Mouse (Mus musculus): ENCODE measurements around the gene Dscaml1. TPM values are rescaled to one million over a fixed set of nuclear protein-coding genes. Genes with fewer than 3 reads are reported as not detected.

Dscaml1 gene
- polyA plus RNA-seq, 1 experiment: not detected

- TF ChIP-seq POLR2A (IDR thresholded peaks at IDR 0.05; ENCODE audit: low read depth, low read length): no peak
- no peak for TF ChIP-seq CTCF (IDR thresholded peaks at IDR 0.05; ENCODE audit: borderline replicate concordance, insufficient read depth, low read length)
- Histone ChIP-seq H3K4me1 (ENCODE audit: control insufficient read depth, insufficient read depth, low read length) (no peaks in the 10 kb centered on the region), H3K27ac (ENCODE audit: insufficient read depth, low read length) (no peak overlapping the region), H3K4me3 (ENCODE audit: insufficient read depth, low read length) (no peak overlapping the region)
Measured at GRCm38 (mm10) chr9:45651810-45652177, 225.4 kb downstream of the Dscaml1 start.

- peaks cover 6% of the 10 kb centered on the region; the same call in 1 of the 2 replicates for H3K4me1 ChIP-seq (ENCODE audit: control insufficient read depth, insufficient read depth, low read length)
- H3K27ac ChIP-seq (ENCODE audit: insufficient read depth, low read length): no peak overlapping the region
- TF ChIP-seq POLR2A (IDR thresholded peaks at IDR 0.05; ENCODE audit: low read depth, low read length): no peak
- TF ChIP-seq CTCF (IDR thresholded peaks at IDR 0.05; ENCODE audit: borderline replicate concordance, insufficient read depth, low read length): no peak
- H3K4me3 ChIP-seq (ENCODE audit: insufficient read depth, low read length): no peak overlapping the region
Measured at GRCm38 (mm10) chr9:45657172-45658062, 231.0 kb downstream of the Dscaml1 start.

- TF ChIP-seq CTCF (IDR thresholded peaks at IDR 0.05; ENCODE audit: borderline replicate concordance, insufficient read depth, low read length) (no peak), POLR2A (IDR thresholded peaks at IDR 0.05; ENCODE audit: low read depth, low read length) (no peak)
- H3K4me1 ChIP-seq (ENCODE audit: control insufficient read depth, insufficient read depth, low read length): peaks cover 6% of the 10 kb centered on the region; the same call in 1 of the 2 replicates
- no peak overlapping the region for H3K4me3 ChIP-seq (ENCODE audit: insufficient read depth, low read length)
Measured at GRCm38 (mm10) chr9:45660191-45660590, 233.8 kb downstream of the Dscaml1 start.

GRCm38 (mm10) chr9:45662471-45662870 lies 236.0 kb downstream of the Dscaml1 start:
- peaks cover 6% of the 10 kb centered on the region; the same call in 1 of the 2 replicates for H3K4me1 ChIP-seq (ENCODE audit: control insufficient read depth, insufficient read depth, low read length)
- no peak overlapping the region for H3K27ac ChIP-seq (ENCODE audit: insufficient read depth, low read length)
- H3K4me3 ChIP-seq (ENCODE audit: insufficient read depth, low read length): no peak overlapping the region
- TF ChIP-seq CTCF (IDR thresholded peaks at IDR 0.05; ENCODE audit: borderline replicate concordance, insufficient read depth, low read length): no peak
- no peak for TF ChIP-seq POLR2A (IDR thresholded peaks at IDR 0.05; ENCODE audit: low read depth, low read length)

More at GRCm38 (mm10) chr9:45660191-45660590, 233.8 kb downstream of the Dscaml1 start:
- H3K27ac ChIP-seq (ENCODE audit: insufficient read depth, low read length): no peak overlapping the region

- Histone ChIP-seq H3K4me1 (ENCODE audit: control insufficient read depth, insufficient read depth, low read length) (peaks cover 6% of the 10 kb centered on the region; the same call in 1 of the 2 replicates), H3K27ac (ENCODE audit: insufficient read depth, low read length) (no peak overlapping the region), H3K4me3 (ENCODE audit: insufficient read depth, low read length) (no peak overlapping the region)
- TF ChIP-seq CTCF (IDR thresholded peaks at IDR 0.05; ENCODE audit: borderline replicate concordance, insufficient read depth, low read length) (no peak), POLR2A (IDR thresholded peaks at IDR 0.05; ENCODE audit: low read depth, low read length) (no peak)
Measured at GRCm38 (mm10) chr9:45663386-45664315, 237.2 kb downstream of the Dscaml1 start.

- Histone ChIP-seq H3K4me1 (ENCODE audit: control insufficient read depth, insufficient read depth, low read length) (peaks cover 6% of the 10 kb centered on the region; the same call in 1 of the 2 replicates), H3K4me3 (ENCODE audit: insufficient read depth, low read length) (no peak overlapping the region), H3K27ac (ENCODE audit: insufficient read depth, low read length) (no peak overlapping the region)
- TF ChIP-seq CTCF (IDR thresholded peaks at IDR 0.05; ENCODE audit: borderline replicate concordance, insufficient read depth, low read length): no peak
- TF ChIP-seq POLR2A (IDR thresholded peaks at IDR 0.05; ENCODE audit: low read depth, low read length): no peak
Measured at GRCm38 (mm10) chr9:45664326-45664725, 237.9 kb downstream of the Dscaml1 start.

- Histone ChIP-seq H3K4me3 (ENCODE audit: insufficient read depth, low read length) (no peak overlapping the region), H3K4me1 (ENCODE audit: control insufficient read depth, insufficient read depth, low read length) (peaks cover 4% of the 10 kb centered on the region; the same call in 1 of the 2 replicates), H3K27ac (ENCODE audit: insufficient read depth, low read length) (no peak overlapping the region)
- TF ChIP-seq POLR2A (IDR thresholded peaks at IDR 0.05; ENCODE audit: low read depth, low read length) (no peak), CTCF (IDR thresholded peaks at IDR 0.05; ENCODE audit: borderline replicate concordance, insufficient read depth, low read length) (no peak)
Measured at GRCm38 (mm10) chr9:45664871-45665394, 238.5 kb downstream of the Dscaml1 start.

GRCm38 (mm10) chr9:45675931-45676330 lies 249.5 kb downstream of the Dscaml1 start:
- H3K27ac ChIP-seq (ENCODE audit: insufficient read depth, low read length): no peak overlapping the region

GRCm38 (mm10) chr9:45676578-45676977 lies 250.2 kb downstream of the Dscaml1 start:
- H3K4me3 ChIP-seq (ENCODE audit: insufficient read depth, low read length): no peak overlapping the region
- H3K4me1 ChIP-seq (ENCODE audit: control insufficient read depth, insufficient read depth, low read length): 0 out of 2 replicates have a peak, but pooled peaks cover 4% of the 10 kb centered on the region
- H3K27ac ChIP-seq (ENCODE audit: insufficient read depth, low read length): no peak overlapping the region
- no peak for TF ChIP-seq CTCF (IDR thresholded peaks at IDR 0.05; ENCODE audit: borderline replicate concordance, insufficient read depth, low read length)
- TF ChIP-seq POLR2A (IDR thresholded peaks at IDR 0.05; ENCODE audit: low read depth, low read length): no peak

More at GRCm38 (mm10) chr9:45675931-45676330, 249.5 kb downstream of the Dscaml1 start:
- TF ChIP-seq POLR2A (IDR thresholded peaks at IDR 0.05; ENCODE audit: low read depth, low read length): no peak
- Histone ChIP-seq H3K4me1 (ENCODE audit: control insufficient read depth, insufficient read depth, low read length) (0 out of 2 replicates have a peak, but pooled peaks cover 4% of the 10 kb centered on the region), H3K4me3 (ENCODE audit: insufficient read depth, low read length) (no peak overlapping the region)
